Mouse (Mus musculus): ENCODE measurements around the gene Apip. TPM values are rescaled to one million over a fixed set of nuclear protein-coding genes. Genes with fewer than 3 reads are reported as not detected.

Apip gene
- total and polyA plus RNA-seq, 3 experiments = 34.6 to 39.7 TPM; not detected in 1

GRCm38 (mm10) chr2:103062865-103063264 is 10.6 kb upstream of the Apip start (continued):
- no peak for TF ChIP-seq ZNF384 (IDR thresholded peaks at IDR 0.05; ENCODE audit: low read depth, low read length)
- no peak for TF ChIP-seq ETS1 (IDR thresholded peaks at IDR 0.05; ENCODE audit: low read depth, low read length)
- no peak for TF ChIP-seq MAFK (IDR thresholded peaks at IDR 0.05; ENCODE audit: borderline replicate concordance, low read depth, low read length)
- no peak for TF ChIP-seq MYC (IDR thresholded peaks at IDR 0.05; ENCODE audit: low read depth, low read length)
- no peak for TF ChIP-seq MAZ (IDR thresholded peaks at IDR 0.05; ENCODE audit: low read depth, low read length)
- peak; percentile 72 for TF ChIP-seq RAD21 (IDR thresholded peaks at IDR 0.05; ENCODE audit: low read depth, low read length)
- no peak; the same call in 1 of the 2 replicates for TF ChIP-seq USF1 (IDR thresholded peaks at IDR 0.05; ENCODE audit: low read depth, low read length)
- 0 out of 2 replicates have a peak, but pooled peaks have one; percentile 26 for TF ChIP-seq MXI1 (IDR thresholded peaks at IDR 0.05; ENCODE audit: low read depth, low read length)
- peak; percentile 24; the same call in 1 of the 2 replicates for TF ChIP-seq GATA1 (IDR thresholded peaks at IDR 0.05; ENCODE audit: low read depth, low read length)
- no peak for TF ChIP-seq ZKSCAN1 (IDR thresholded peaks at IDR 0.05; ENCODE audit: low read depth, low read length)
- no peak for TF ChIP-seq RCOR1 (IDR thresholded peaks at IDR 0.05; ENCODE audit: low read depth, low read length)
- no peak for TF ChIP-seq NELFE (IDR thresholded peaks at IDR 0.05; ENCODE audit: low read depth, low read length)
- peak; percentile 69 for TF ChIP-seq ZC3H11A (IDR thresholded peaks at IDR 0.05; ENCODE audit: low read depth, low read length)
- TF ChIP-seq EP300 (IDR thresholded peaks at IDR 0.05; ENCODE audit: low read depth in 1 of 2, low read length in 2 of 2) = no peak
- no peak for TF ChIP-seq TBP (IDR thresholded peaks at IDR 0.05; ENCODE audit: low read depth, low read length)
- TF ChIP-seq NRF1 (IDR thresholded peaks at IDR 0.05; ENCODE audit: insufficient read depth, low read depth, low read length, poor library complexity, severe bottlenecking) = no peak
- TF ChIP-seq TAL1 (IDR thresholded peaks at IDR 0.05; ENCODE audit: low read length) = no peak
- TF ChIP-seq USF2 (IDR thresholded peaks at IDR 0.05; ENCODE audit: borderline replicate concordance in 1 of 2, insufficient read depth in 1 of 2, low read depth in 1 of 2, low read length in 2 of 2) = no peak

GRCm38 (mm10) chr2:103066683-103067551 is 6.6 kb upstream of the Apip start:
- Histone ChIP-seq H3K4me3 (ENCODE audit: control insufficient read depth in 1 of 2, insufficient read depth in 1 of 2, low read depth in 2 of 2, low read length in 2 of 2) (no peak overlapping the region), H3K27ac (ENCODE audit: control insufficient read depth, low read depth, low read length) (no peak overlapping the region), H3K4me1 (ENCODE audit: control insufficient read depth in 1 of 2, insufficient read depth in 2 of 2, low read length in 2 of 2) (peaks cover 12 to 14% of the 10 kb centered on the region in 2 experiments), H3K79me2 (ENCODE audit: control insufficient read depth, insufficient read depth, low read length, poor library complexity) (peaks cover 41% of the 10 kb centered on the region), H3K27me3 (ENCODE audit: control insufficient read depth in 1 of 2, insufficient read depth in 2 of 2, low read length in 2 of 2) (no peaks in the 10 kb centered on the region), H3K36me3 (ENCODE audit: control insufficient read depth in 1 of 2, insufficient read depth in 2 of 2, low read length in 2 of 2) (peaks cover 0 to 43% of the 10 kb centered on the region in 2 experiments; a peak in 3 of 4 replicates), H3K9me3 (replicated peaks; ENCODE audit: insufficient read depth, low read length) (no peaks in the 10 kb centered on the region), H3K9ac (ENCODE audit: control insufficient read depth, low read depth, low read length, poor library complexity, severe bottlenecking) (no peak overlapping the region)
- no peak for DNase-seq (ENCODE audit: low read depth, low spot score)
- TF ChIP-seq GABPA (IDR thresholded peaks at IDR 0.05; ENCODE audit: low read depth, low read length) (no peak), ELF1 (IDR thresholded peaks at IDR 0.05; ENCODE audit: low read depth, low read length) (no peak), RAD21 (IDR thresholded peaks at IDR 0.05; ENCODE audit: low read depth, low read length) (no peak), ZKSCAN1 (IDR thresholded peaks at IDR 0.05; ENCODE audit: low read depth, low read length) (no peak), TCF12 (IDR thresholded peaks at IDR 0.05; ENCODE audit: low read depth, low read length) (no peak), POLR2AphosphoS2 (IDR thresholded peaks at IDR 0.05; ENCODE audit: low read length) (no peak), ETS1 (IDR thresholded peaks at IDR 0.05; ENCODE audit: low read depth, low read length) (no peak), SIN3A (IDR thresholded peaks at IDR 0.05; ENCODE audit: low read length) (no peak)

Data from MEL (cell line).